Mouse (Mus musculus): ENCODE measurements around the gene Adam12.

DNA sequence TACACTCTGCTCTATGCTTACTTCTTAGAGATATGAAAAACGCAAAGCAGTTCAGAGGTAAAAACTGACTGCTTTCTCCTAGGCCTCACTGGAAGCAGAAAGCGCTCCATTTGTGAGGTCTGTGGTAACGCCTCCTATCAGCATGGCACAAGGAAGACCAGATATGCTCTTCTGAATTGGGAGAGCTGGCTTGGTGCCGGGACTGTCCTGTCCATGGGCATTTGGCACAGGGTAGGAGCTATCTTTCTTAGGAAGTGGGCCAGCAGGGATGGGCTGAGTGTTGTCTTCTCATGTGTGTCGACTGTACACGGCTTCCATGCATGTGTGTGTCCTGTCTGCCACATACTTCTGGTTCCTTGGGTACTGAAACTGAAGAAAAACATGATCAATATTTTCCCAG is 369.7 kb downstream of the Adam12 start:
- TF ChIP-seq CTCF (IDR thresholded peaks at IDR 0.05; ENCODE audit: extremely low read depth, insufficient read depth, low read length) (no peak), POLR2A (IDR thresholded peaks at IDR 0.05; ENCODE audit: extremely low read depth, insufficient read depth, low read length) (no peak)

Data from cortical plate, adult 2 months (tissue).